20 mouse cellular contexts compared by ENCODE assay signal in the genomic region with DNA sequence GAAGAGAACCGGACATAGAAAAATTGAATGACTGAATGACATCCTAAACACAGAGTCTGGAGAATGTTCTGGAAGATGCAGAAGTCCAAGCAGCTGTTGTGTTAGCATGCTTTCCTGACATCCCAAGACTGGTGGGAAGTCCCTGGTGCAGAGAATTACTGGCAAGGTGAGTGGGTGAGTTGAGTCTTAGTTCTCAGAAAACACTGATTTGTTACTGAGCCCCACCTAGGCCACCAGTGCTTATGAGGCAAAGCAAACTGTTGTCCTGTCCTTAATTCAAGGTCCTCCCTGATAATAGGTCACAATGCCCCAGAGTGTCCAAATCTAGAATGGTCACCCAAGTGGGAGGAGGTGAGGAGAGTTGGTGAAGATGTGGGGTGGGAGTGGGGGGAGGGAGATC. TPM values are rescaled to one million over a fixed set of nuclear protein-coding genes. Genes with fewer than 3 reads are reported as not detected.
DNase-seq lines count a peak whose midpoint lies in the region; TF ChIP-seq lines count a peak whose summit lies in the region.
"Had no signal": no experiment of that assay in that cellular context is flagged by ENCODE, and none has a peak within 500 bp of the region (broad histone marks: within the 10 kb centered on the region; RNA-seq: fewer than 3 reads in every experiment).

A gene (plus strand): TSS at position 301 of the 400 bp plus-strand sequence.
A gene (plus strand): TSS at position 321 of the 400 bp plus-strand sequence.

- TF ChIP-seq POLR2A in testis, adult 2 months (IDR thresholded peaks at IDR 0.05; ENCODE audit: control insufficient read depth, low read depth, low read length) = no peak

- DNase-seq in testis, postnatal 14 days (ENCODE audit: low spot score) = no peak
- DNase-seq: adrenal gland, adult 2 months; adrenal gland, adult 8-10 months; adrenal gland, postnatal 10 days; adrenal gland, postnatal 14 days; adrenal gland, postnatal 25 days; adrenal gland, postnatal 36 days; B cell, adult 2 months; cerebellum, adult 11 months; cerebellum, adult 11-12 months; cerebellum, adult 18-20 months; cerebellum, adult 2 months had no signal

- H3K36me3 ChIP-seq in testis, adult 2 months (ENCODE audit: control insufficient read depth, insufficient read depth, low read length) = no peaks in the 10 kb centered on the region
- H3K36me3 ChIP-seq: G1E had no signal

- no peaks in the 10 kb centered on the region for H3K4me1 ChIP-seq in testis, adult 2 months (ENCODE audit: control insufficient read depth, insufficient read depth, low read length)

- no peak for TF ChIP-seq CTCF in testis, adult 2 months (IDR thresholded peaks at IDR 0.05; ENCODE audit: control insufficient read depth, insufficient read depth, insufficient replicate concordance, low read depth, low read length)

- H3K27me3 ChIP-seq in testis, adult 2 months (ENCODE audit: control insufficient read depth, insufficient read depth, low read length) = no peaks in the 10 kb centered on the region
- H3K27me3 ChIP-seq: CH12.LX, Patski had no signal

- peak within 1 kb of the TSS; percentile 62 for H3K4me3 ChIP-seq in testis, adult 2 months (ENCODE audit: control insufficient read depth, low read depth, low read length)

- peak within 1 kb of the TSS; percentile 30; the same call in 1 of the 2 replicates for H3K27ac ChIP-seq in testis, adult 2 months (ENCODE audit: control insufficient read depth, insufficient read depth, low read depth, low read length)

RNA-seq across cellular contexts. Expression of the first gene that starts in this region (rescaled TPM):
- polyA plus RNA-seq in testis, adult 2 months (2012; rRNA removed) = 0.57 and 0.99 TPM in 2 replicates
- polyA plus RNA-seq: activated CD4-positive, CD25-positive, alpha-beta regulatory T cell, adult 4 months; adrenal gland, adult 2 months; brain, embryonic 14.5 days; C2C12; CD4-positive, CD25-positive, alpha-beta regulatory T cell, adult 4 months; cerebellum, adult 2 months; G1E had no signal

RNA-seq across cellular contexts. Expression of the second gene that starts in this region (rescaled TPM):
- polyA plus RNA-seq in testis, adult 2 months (2012; rRNA removed) = 316 and 321 TPM in 2 replicates
- polyA plus RNA-seq: activated CD4-positive, CD25-positive, alpha-beta regulatory T cell, adult 4 months; adrenal gland, adult 2 months; brain, embryonic 14.5 days; C2C12; CD4-positive, CD25-positive, alpha-beta regulatory T cell, adult 4 months; cerebellum, adult 2 months; G1E; Patski had no signal
